Mouse (Mus musculus) thymus, adult 2 months (tissue): ENCODE results near the gene 2210016L21Rik. TPM values are rescaled to one million over a fixed set of nuclear protein-coding genes. Genes with fewer than 3 reads are reported as not detected.

ENCODE experiments used
- DNase-seq: peaks from one replicate; pipeline ENCODE4 v3.0.0; 2021
- H3K27ac ChIP-seq: fragments of 200-500 bp; 2 replicates; pipeline ENCODE4 v1.5.1; 2012; ENCODE audit warnings: low read length, control low read depth; ENCODE audit not compliant: control insufficient read depth, insufficient read depth
- H3K27me3 ChIP-seq: fragments of 200-500 bp; 2 replicates; pipeline ENCODE4 v1.6.1; 2012; ENCODE audit warnings: mild to moderate bottlenecking, low read length, moderate library complexity, mixed read lengths; ENCODE audit not compliant: control insufficient read depth, insufficient read depth
- H3K36me3 ChIP-seq: fragments of 200-500 bp; 2 replicates; pipeline ENCODE4 v1.6.1; 2012; ENCODE audit warnings: mild to moderate bottlenecking, low read length, moderate library complexity; ENCODE audit not compliant: control insufficient read depth, insufficient read depth
- H3K4me1 ChIP-seq: fragments of 200-500 bp; replicated peaks from 2 replicates; pipeline ENCODE4 v1.6.1; 2012; ENCODE audit warnings: low read length; ENCODE audit not compliant: control insufficient read depth, insufficient read depth
- H3K4me3 ChIP-seq: fragments of 200-500 bp; 2 replicates; pipeline ENCODE4 v1.5.1; 2012; ENCODE audit warnings: mild to moderate bottlenecking, low read length, control low read depth, moderate library complexity; ENCODE audit not compliant: control insufficient read depth, insufficient read depth
- CTCF ChIP-seq: fragments of 200-500 bp; IDR thresholded peaks from 2 replicates; pipeline ENCODE4 v1.5.1; 2012; ENCODE audit warnings: mild to moderate bottlenecking, control low read depth, low read length, moderate library complexity, borderline replicate concordance; ENCODE audit not compliant: control insufficient read depth, poor library complexity, insufficient read depth; ENCODE audit errors: extremely low read depth
- POLR2A ChIP-seq: fragments of 200-500 bp; IDR thresholded peaks from 2 replicates; pipeline ENCODE4 v1.6.1; 2012; ENCODE audit warnings: mild to moderate bottlenecking, low read length, control low read depth, moderate library complexity; ENCODE audit not compliant: control insufficient read depth, poor library complexity, insufficient read depth; ENCODE audit errors: extremely low read depth
- WGBS: fragments of 180-500 bp; shearing (Covaris S2); methylation state at CpG from one replicate; pipeline ENCODE4 v1.1.7; 2018; 5-methylcytosine and 5-hydroxymethylcytosine counted together
- polyA plus RNA-seq: library from polyadenylated mRNA; depleted of rRNA; stranded (reverse); fragments of >200 nt; gene quantifications from 2 replicates; pipeline ENCODE4 v1.2.3, GENCODE M21; 2012

Gene 2210016L21Rik
- polyA plus RNA-seq, 1 experiment: 29.9 TPM

DNA sequence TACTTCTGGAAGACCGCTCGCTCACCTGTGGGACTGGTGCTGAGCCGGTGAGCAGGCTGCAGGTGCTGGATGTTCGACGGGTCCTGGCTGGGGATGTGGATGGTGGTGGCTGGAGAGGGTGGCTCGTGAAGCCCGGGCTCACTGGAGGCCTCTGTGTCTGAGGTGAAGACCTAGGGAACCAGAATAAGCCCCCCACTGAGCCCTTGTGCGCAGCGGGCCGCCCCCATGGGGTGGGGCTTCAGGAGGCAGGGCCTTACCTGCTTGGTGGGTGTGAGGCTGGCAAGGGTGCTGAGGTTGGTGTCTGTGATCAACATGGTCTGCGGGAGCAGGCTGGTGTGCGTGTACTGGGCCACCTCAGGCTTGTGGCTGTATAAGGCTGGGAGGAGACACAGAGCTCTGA, 8.7 kb downstream of the 2210016L21Rik start:
- H3K4me3 ChIP-seq: no peak overlapping the region
- no peak for DNase-seq
- no peaks in the 10 kb centered on the region for H3K4me1 ChIP-seq
- no peak overlapping the region for H3K27ac ChIP-seq
- H3K27me3 ChIP-seq: no peaks in the 10 kb centered on the region
- no peak for TF ChIP-seq CTCF
- no peak for TF ChIP-seq POLR2A
- 90% methylated on average over 12 of the region's 12 CpGs for WGBS
- peaks cover 36% of the 10 kb centered on the region for H3K36me3 ChIP-seq

DNA sequence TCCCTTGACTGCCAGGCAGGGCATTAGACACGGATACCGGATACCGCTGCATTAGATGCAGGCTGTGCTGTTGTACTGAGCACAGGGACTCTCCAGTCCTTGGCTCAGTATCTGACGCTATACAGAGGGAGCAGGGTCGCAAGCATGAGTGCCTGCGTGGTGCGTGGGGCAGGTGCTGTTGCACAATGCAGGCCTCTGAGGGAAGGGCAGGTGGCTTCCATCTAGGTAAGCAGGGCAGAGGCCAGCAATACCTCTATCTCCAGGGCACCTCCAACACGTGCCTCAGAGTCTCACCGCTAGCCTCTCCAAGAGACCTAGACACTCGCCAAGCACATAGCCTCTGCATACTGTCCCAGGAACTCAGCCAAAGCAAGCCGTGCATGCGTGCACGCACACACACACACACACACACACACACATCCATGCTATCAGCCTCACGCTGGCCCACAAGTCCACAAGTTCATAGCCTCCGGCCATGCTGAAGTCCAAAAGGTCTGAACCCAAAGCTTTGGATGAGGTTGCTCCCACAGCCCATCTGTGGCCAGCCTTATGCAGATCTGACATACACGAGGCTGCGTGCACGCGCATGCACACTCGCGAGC, 9.4 kb downstream of the 2210016L21Rik start:
- Histone ChIP-seq H3K27ac (no peak overlapping the region), H3K27me3 (no peaks in the 10 kb centered on the region), H3K4me3 (no peak overlapping the region), H3K36me3 (peaks cover 29% of the 10 kb centered on the region), H3K4me1 (no peaks in the 10 kb centered on the region)
- no peak for DNase-seq
- TF ChIP-seq POLR2A (no peak), CTCF (no peak)
- 86% methylated on average over 21 of the region's 21 CpGs for WGBS

DNA sequence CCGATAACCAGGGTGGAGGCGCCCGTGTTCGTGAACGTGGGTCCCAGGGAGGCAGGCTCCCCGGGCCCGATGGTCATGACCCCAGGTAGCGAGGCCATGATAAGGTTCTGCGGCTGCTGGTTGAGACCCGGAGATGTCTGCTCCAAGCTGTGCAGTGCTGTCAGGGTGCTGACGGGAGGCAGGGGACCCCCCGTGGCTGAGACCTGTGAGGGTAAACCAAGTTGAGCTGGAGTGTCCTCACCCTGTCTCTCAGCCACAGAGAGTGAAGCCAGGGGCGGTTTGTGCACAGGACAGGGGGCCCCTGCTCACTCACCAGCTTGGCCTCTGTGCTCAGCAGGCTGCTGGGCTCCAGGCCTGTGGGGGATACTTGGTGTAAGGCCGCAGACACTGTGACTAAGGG, 11.4 kb downstream of the 2210016L21Rik start:
- WGBS: 93% methylated on average over 14 of the region's 14 CpGs
- TF ChIP-seq POLR2A: no peak
- no peak for TF ChIP-seq CTCF

DNA sequence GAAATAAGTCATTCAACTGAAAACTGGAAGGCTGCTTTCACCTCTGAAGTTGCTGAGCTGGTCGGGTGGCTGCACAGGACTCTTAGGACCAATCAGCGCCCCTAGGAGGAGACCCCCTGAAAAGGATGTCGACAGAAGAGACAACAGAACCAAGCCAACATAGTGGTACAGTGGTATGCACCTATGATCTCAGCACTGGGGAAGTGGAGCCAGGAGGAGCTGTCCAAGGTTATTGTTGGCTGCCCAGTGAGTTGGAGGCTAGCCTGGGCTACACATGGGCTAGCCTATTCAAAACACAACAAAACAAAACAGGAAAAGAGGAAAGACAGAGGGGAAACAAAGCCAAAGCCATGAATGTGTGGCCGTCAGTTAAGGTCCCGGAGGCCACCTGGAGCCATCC, 16.1 kb downstream of the 2210016L21Rik start:
- DNase-seq: no peak
- Histone ChIP-seq H3K4me3 (no peak overlapping the region), H3K4me1 (no peaks in the 10 kb centered on the region), H3K27me3 (no peaks in the 10 kb centered on the region), H3K36me3 (no peaks in the 10 kb centered on the region), H3K27ac (no peak overlapping the region)
- WGBS: 91% methylated on average over 5 of the region's 5 CpGs
- TF ChIP-seq POLR2A (no peak), CTCF (no peak)

More for the DNA sequence above, 11.4 kb downstream of the 2210016L21Rik start:
- no peaks in the 10 kb centered on the region for H3K27me3 ChIP-seq
- DNase-seq: no peak
- H3K4me1 ChIP-seq: no peaks in the 10 kb centered on the region
- H3K36me3 ChIP-seq: peaks cover 10% of the 10 kb centered on the region
- no peak overlapping the region for H3K4me3 ChIP-seq
- no peak overlapping the region for H3K27ac ChIP-seq

DNA sequence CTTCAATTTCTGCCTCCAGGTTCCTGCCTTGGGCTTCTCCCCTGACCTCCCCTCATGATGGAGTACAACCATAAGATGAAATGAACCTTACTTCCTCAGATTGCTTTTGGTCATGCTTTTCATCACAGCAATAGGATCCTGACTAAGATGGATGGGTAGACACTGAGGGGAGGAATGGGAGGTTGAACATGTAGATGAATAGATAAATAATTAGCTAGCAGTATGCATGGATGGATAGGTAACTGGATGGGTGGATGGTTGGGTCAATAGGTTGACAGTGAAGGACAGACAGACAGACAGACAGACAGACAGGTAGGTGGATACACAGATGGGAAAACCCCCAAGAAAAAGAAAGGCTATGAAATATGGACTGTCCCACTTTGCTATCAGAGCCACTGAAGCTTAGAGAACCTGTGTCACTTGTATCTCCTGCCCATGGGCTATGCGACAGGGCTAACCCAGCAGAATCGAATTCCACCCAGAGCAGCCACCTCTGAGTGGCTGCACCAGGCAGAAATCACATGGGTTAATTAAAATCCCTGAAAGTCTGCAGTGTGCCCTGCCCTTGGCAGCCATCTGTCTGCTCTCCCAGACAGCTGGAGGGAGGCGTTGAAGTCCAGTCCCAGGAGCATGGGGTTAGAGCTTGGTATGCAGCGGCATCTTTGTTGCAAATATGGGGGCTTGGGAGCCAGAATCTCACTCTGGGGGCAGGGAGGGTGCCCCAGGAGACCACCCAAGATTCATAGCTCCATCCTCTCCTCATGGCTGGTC, 19.8 kb downstream of the 2210016L21Rik start:
- Histone ChIP-seq H3K27me3 (no peaks in the 10 kb centered on the region), H3K4me1 (0 out of 2 replicates have a peak, but pooled peaks cover 5% of the 10 kb centered on the region), H3K27ac (no peak overlapping the region), H3K36me3 (no peaks in the 10 kb centered on the region), H3K4me3 (no peak overlapping the region)
- 81% methylated on average over 4 of the region's 4 CpGs for WGBS
- DNase-seq: no peak
- TF ChIP-seq POLR2A (no peak), CTCF (no peak)

DNA sequence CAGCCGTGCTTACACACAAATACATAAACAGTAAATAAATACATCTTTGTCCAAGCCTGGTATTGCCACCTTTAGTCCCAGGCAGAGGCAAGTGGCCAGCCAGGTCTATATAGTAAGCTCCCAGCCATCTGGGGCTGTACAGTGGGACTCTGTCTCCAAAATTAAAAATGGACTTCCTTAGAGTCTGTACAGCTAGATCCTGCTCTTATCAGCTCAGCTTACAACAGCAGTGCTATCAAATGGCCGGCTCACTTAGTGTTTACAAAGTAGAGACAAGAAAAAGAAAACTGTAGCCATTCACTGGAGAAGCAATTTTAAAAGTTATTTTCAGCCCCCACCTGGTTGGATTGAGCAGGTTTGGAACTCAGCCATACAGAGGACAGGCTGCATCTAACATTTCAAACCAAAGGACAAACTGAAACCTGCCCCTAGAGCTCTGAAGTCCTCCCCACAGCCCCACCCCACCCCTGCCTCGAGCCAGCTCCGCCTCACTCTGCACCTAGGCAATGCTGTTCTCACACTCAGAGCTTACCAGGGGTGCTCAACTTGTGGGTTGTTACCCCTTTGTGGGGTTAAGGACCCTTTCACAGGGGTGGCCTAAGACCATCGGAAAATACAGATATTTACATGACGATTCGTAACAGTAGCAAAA, 22.5 kb downstream of the 2210016L21Rik start:
- H3K27ac ChIP-seq: no peak overlapping the region

More for the DNA sequence above, 22.5 kb downstream of the 2210016L21Rik start:
- H3K27me3 ChIP-seq: no peaks in the 10 kb centered on the region
- DNase-seq: no peak
- H3K36me3 ChIP-seq: no peaks in the 10 kb centered on the region
- H3K4me3 ChIP-seq: no peak overlapping the region
- no peak for TF ChIP-seq CTCF
- 67% methylated on average over 7 of the region's 7 CpGs for WGBS
- 0 out of 2 replicates have a peak, but pooled peaks cover 5% of the 10 kb centered on the region for H3K4me1 ChIP-seq
